Mouse (Mus musculus) liver, embryonic 14.5 days (tissue): ENCODE data around the gene Kat2b. TPM values are rescaled to one million over a fixed set of nuclear protein-coding genes. Genes with fewer than 3 reads are reported as not detected.
"Not testable (repeated sequence)": the region's sequence is repeated elsewhere in the genome, so short reads cannot be mapped to it uniquely, and the experiment has no call there.

ENCODE experiments used
- ATAC-seq: fragments of 200-750 bp; cut with Nextera tagmentation; 2 replicates; pipeline ENCODE4 v1.8.0; 2017; ENCODE audit warnings: moderate number of reproducible peaks, mild to moderate bottlenecking, moderate library complexity; ENCODE audit not compliant: insufficient read depth
- DNase-seq, 3 experiments: peaks; one replicate each; pipeline ENCODE4 v3.0.0-alpha.2; 2012 to 2013; ENCODE audit warnings: low read depth in 3 of 3, low spot score in 3 of 3
- H3K27ac ChIP-seq: fragments of 300-500 bp; sonication (generic); 2 replicates; pipeline ENCODE4 v1.5.1; 2014; ENCODE audit warnings: moderate library complexity, mild to moderate bottlenecking, control low read depth, inconsistent platforms
- H3K27me3 ChIP-seq: fragments of 300-500 bp; sonication (generic); 2 replicates; pipeline ENCODE4 v1.6.1; 2014; ENCODE audit warnings: mild to moderate bottlenecking, low read length, moderate library complexity; ENCODE audit not compliant: control insufficient read depth, insufficient read depth
- H3K36me3 ChIP-seq: fragments of 300-500 bp; sonication (generic); replicated peaks from 2 replicates; pipeline ENCODE4 v1.6.1; 2014; ENCODE audit warnings: low read depth; ENCODE audit not compliant: control insufficient read depth, insufficient read depth
- H3K4me1 ChIP-seq, 2 experiments: fragments of 200-500 bp in 1 of 2; fragments of 300-500 bp in 1 of 2; sonication (generic) in 1 of 2; replicated peaks; 2 replicates each; pipeline ENCODE4 v1.6.1; 2012 to 2014; ENCODE audit warnings: antibody characterized with exemption in 1 of 2, inconsistent platforms in 1 of 2, low read length in 1 of 2; ENCODE audit not compliant: control insufficient read depth in 2 of 2, insufficient read depth in 2 of 2
- H3K4me2 ChIP-seq: fragments of 300-500 bp; sonication (generic); 2 replicates; pipeline ENCODE4 v1.6.1; 2014; ENCODE audit warnings: low read depth, mild to moderate bottlenecking, control low read depth, moderate library complexity
- H3K4me3 ChIP-seq, 2 experiments: fragments of 200-500 bp in 1 of 2; fragments of 300-500 bp in 1 of 2; sonication (generic) in 1 of 2; 2 replicates each; pipeline ENCODE4 v1.5.1; 2012 to 2014; ENCODE audit warnings: low read depth in 2 of 2, low read length in 2 of 2, mild to moderate bottlenecking in 2 of 2, control low read depth in 1 of 2, inconsistent platforms in 1 of 2, moderate library complexity in 1 of 2; ENCODE audit not compliant: insufficient read depth in 1 of 2
- H3K9ac ChIP-seq: fragments of 300-500 bp; sonication (generic); replicated peaks from 2 replicates; pipeline ENCODE4 v1.6.1; 2014; ENCODE audit warnings: mild to moderate bottlenecking, control low read depth, moderate library complexity
- H3K9me3 ChIP-seq: fragments of 300-500 bp; sonication (generic); 2 replicates; pipeline ENCODE4 v1.6.1; 2016; ENCODE audit warnings: low read length, mixed read lengths; ENCODE audit not compliant: control insufficient read depth
- CTCF ChIP-seq: IDR thresholded peaks from 2 replicates; pipeline ENCODE4 v1.5.1; 2016; ENCODE audit warnings: antibody characterized with exemption, low read depth, control low read depth
- EP300 ChIP-seq: IDR thresholded peaks from 2 replicates; pipeline ENCODE4 v1.6.1; 2016; ENCODE audit warnings: antibody characterized with exemption, low read depth
- WGBS: fragments of 180-500 bp; shearing (Covaris S2); extraction: QIAGEN DNeasy Blood & Tissue Kit; methylation state at CpG from one replicate; pipeline ENCODE4 v1.1.7; 2014; ENCODE audit not compliant: insufficient replicate concordance; 5-methylcytosine and 5-hydroxymethylcytosine counted together
- polyA plus RNA-seq, 2 experiments: library from polyadenylated mRNA; depleted of rRNA in 1 of 2; stranded (reverse) in 1 of 2; unstranded in 1 of 2; fragments of >200 nt; fragmentation: Nextera tagmentation in 1 of 2; extraction: Ambion mirVana in 1 of 2; gene quantifications; 2 replicates each; pipeline versions ENCODE4 v1.2.1 to v1.2.3; 2012 to 2014

Kat2b gene
- polyA plus RNA-seq, 2 experiments: 6.0 to 7.5 TPM

DNA sequence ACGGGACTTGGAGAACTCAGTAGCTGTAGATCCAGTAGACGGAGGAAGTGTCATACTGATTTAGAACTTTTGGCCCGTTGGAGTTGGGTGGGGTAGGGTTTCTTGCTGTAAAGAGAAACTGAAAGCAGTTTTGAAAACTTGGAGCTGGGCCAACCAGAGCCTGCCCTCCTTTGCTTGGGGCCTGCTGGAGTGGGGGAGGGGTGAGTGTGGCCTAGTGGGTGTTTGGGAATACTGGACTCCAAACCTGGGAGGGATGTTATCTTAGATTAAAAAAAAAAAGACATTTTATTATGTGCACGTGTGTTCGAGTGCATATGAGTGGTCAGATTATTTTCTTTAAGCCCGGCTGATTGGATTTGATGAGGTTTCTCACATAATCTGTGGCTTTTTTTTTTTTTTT is 3.2 kb downstream of the Kat2b start:
- DNase-seq (peak in 1 of 3 experiments; percentile 59), ATAC-seq (no peak)
- Histone ChIP-seq H3K36me3 (no peaks in the 10 kb centered on the region; the same call in 1 of the 2 replicates), H3K4me3 (peak overlapping the region; percentile 61 to 96), H3K27ac (peak overlapping the region; percentile 72), H3K9me3 (no peaks in the 10 kb centered on the region), H3K4me2 (peak overlapping the region; percentile 83), H3K9ac (peak overlapping the region; percentile 68), H3K27me3 (no peaks in the 10 kb centered on the region), H3K4me1 (peaks cover 24 to 37% of the 10 kb centered on the region in 2 experiments)
- TF ChIP-seq CTCF (no peak), EP300 (no peak)
- 14% methylated on average over 6 of the region's 6 CpGs for WGBS

DNA sequence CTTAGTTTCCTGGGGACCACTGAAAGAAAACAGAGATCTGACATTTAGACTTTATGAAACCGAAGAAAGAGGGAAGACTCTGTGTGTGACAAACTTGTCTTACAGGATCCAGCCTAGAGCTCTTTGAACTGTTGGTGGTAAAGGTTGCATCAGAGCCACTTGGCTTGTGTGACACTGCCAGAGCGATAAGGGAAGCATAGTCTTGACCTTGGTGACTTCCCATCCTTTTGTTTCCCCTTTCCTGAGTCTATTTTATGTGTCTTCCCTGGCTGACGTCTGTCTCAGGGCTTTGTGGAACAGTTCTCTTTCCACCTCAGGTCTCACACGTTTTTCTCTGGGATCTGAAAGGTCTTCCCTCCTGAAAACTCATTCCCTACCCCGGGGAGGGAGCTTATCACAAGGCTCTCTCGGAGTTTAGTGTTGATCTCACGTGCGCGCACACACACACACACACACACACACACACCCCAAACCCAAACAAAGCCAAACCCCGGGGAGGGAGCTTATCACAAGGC is 3.8 kb downstream of the Kat2b start:
- 3% methylated on average over 10 of the region's 10 CpGs for WGBS
- peak overlapping the region; percentile 72 for H3K27ac ChIP-seq
- H3K4me1 ChIP-seq: peaks cover 24 to 37% of the 10 kb centered on the region in 2 experiments
- peak in 1 of 3 experiments; percentile 54 for DNase-seq
- peak overlapping the region; percentile 83 for H3K4me2 ChIP-seq
- H3K9ac ChIP-seq: peak overlapping the region; percentile 68
- no peaks in the 10 kb centered on the region for H3K9me3 ChIP-seq
- TF ChIP-seq EP300: no peak
- no peak for TF ChIP-seq CTCF
- no peaks in the 10 kb centered on the region for H3K27me3 ChIP-seq
- peak; percentile 19; the same call in 1 of the 2 replicates for ATAC-seq
- peak overlapping the region; percentile 12 to 96 for H3K4me3 ChIP-seq
- no peaks in the 10 kb centered on the region; the same call in 1 of the 2 replicates for H3K36me3 ChIP-seq

DNA sequence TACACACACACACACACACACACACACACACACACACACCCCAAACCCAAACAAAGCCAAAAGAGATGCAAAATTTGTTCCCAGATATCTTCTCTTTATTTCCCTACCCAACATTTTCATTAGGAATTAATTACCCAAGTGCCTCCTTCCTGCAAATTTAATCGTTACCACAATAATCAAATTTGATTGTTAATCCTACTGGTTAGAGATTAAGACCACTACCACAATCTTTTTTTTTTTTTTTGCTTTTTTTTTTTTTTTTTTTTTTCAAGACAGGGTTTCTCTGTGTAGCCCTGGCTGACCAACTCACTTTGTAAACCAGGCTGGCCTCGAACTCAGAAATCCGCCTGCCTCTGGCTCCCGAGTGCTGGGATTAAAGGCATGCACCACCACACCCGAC is 4.3 kb downstream of the Kat2b start:
- H3K9me3 ChIP-seq, H3K36me3 ChIP-seq, H3K27me3 ChIP-seq, H3K4me3 ChIP-seq, ATAC-seq, DNase-seq, H3K9ac ChIP-seq: not testable (repeated sequence)
- H3K4me1 ChIP-seq: peaks cover 24 to 33% of the 10 kb centered on the region in 2 experiments
- whole genome bisulfite sequencing: 73% methylated on average over 5 of the region's 5 CpGs
- peak overlapping the region; percentile 83 for H3K4me2 ChIP-seq
- H3K27ac ChIP-seq: peak overlapping the region; percentile 72

DNA sequence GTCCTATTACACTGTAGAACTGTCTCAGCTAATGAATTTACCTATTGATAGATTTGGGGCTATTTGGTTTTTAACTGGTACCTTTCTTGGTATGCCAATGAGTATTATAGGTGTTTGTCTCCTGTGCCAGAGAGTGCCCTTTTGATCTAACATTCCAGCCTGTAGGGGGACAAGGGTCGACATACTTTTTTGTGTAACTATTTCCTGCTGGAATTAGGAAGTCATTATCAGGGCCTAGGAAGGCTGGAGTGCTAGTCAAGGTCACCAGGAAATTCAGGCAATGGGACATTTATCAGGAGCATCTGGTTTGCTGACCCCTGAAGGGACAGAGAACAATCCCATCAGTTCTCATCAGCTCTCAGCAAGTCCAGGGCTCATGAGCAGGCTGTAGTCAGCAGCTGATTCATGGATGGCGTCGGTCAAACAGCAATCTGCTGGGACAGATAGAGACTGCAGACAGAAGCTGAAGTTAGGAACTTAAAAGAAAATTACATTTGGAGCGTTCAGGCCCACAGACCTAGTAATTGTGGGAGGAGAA is 6.4 kb downstream of the Kat2b start:
- no peaks in the 10 kb centered on the region; the same call in 1 of the 2 replicates for H3K36me3 ChIP-seq
- H3K9ac ChIP-seq: no peak overlapping the region
- peaks cover 30 to 34% of the 10 kb centered on the region in 2 experiments for H3K4me1 ChIP-seq
- no peak for DNase-seq
- no peak for ATAC-seq
- no peaks in the 10 kb centered on the region for H3K27me3 ChIP-seq
- H3K4me2 ChIP-seq: no peak overlapping the region
- WGBS: 42% methylated on average over 4 of the region's 4 CpGs
- no peaks in the 10 kb centered on the region for H3K9me3 ChIP-seq
- no peak overlapping the region for H3K4me3 ChIP-seq
- no peak overlapping the region for H3K27ac ChIP-seq
- no peak for TF ChIP-seq EP300
- no peak for TF ChIP-seq CTCF

DNA sequence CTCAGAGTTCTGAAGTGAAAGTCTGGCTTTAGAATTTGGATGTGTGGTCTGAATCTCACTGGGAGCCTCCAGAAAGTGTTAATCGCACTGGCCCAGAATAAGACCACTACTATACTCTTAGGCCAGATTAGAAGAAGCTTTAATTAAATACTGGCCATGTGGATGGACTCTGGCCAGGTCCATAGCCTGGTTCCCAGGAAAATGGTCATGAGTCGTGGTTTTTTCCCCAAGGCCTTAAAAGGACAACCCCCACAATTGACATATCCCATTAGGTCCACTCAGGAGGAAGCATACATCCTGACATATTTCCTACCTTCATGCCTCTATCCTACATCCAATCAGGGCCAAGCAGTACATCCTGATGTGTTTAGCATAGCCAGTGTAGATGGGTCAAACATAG is 10.5 kb downstream of the Kat2b start:
- Histone ChIP-seq H3K9me3 (no peaks in the 10 kb centered on the region), H3K4me3 (no peak overlapping the region), H3K4me1 (peaks cover 18 to 31% of the 10 kb centered on the region in 2 experiments), H3K27ac (no peak overlapping the region), H3K27me3 (no peaks in the 10 kb centered on the region), H3K4me2 (no peak overlapping the region), H3K36me3 (no peaks in the 10 kb centered on the region), H3K9ac (no peak overlapping the region)
- WGBS: 66% methylated on average over 2 of the region's 2 CpGs
- TF ChIP-seq CTCF: no peak
- no peak for TF ChIP-seq EP300
- ATAC-seq (no peak), DNase-seq (no peak)
